Mouse (Mus musculus) gastrocnemius, adult 2 months (tissue): ENCODE results near the gene Plxnb2. TPM values are rescaled to one million over a fixed set of nuclear protein-coding genes. Genes with fewer than 3 reads are reported as not detected.

Experiments used
- DNase-seq: peaks from one replicate; pipeline ENCODE4 v3.0.0; 2022
- H3K27ac ChIP-seq: fragments of 200-600 bp; 2 replicates; pipeline ENCODE4 v1.8.1; 2022; ENCODE audit warnings: mild to moderate bottlenecking
- H3K4me3 ChIP-seq: fragments of 200-600 bp; 2 replicates; pipeline ENCODE4 v1.8.1; 2022; ENCODE audit warnings: mild to moderate bottlenecking, moderate library complexity
- CTCF ChIP-seq: fragments of 200-600 bp; IDR thresholded peaks from 2 replicates; pipeline ENCODE4 v1.8.1; 2022; ENCODE audit warnings: antibody characterized with exemption, mild to moderate bottlenecking, moderate library complexity
- intact Hi-C: fragments of 180-260 bp; cut with DNase I; formaldehyde crosslinking; loops from one replicate; pipeline ENCODE4 v1.15.1; 2025
- microRNA-seq: library from miRNA; unstranded; fragments of <30 nt; microRNA quantifications from one replicate; pipeline ENCODE4 v1.2.0, GENCODE M21; 2021
- total RNA-seq, 2 experiments: library from RNA; stranded (reverse); gene quantifications; 2 replicates each; pipeline ENCODE4 v1.2.3; 2021

Plxnb2 gene
- total RNA-seq, 2 experiments from 2014 or later = 8.3 to 8.7 TPM

- no peak for DNase-seq
- Histone ChIP-seq H3K27ac (no peak overlapping the region), H3K4me3 (no peak overlapping the region)
- TF ChIP-seq CTCF = no peak
- intact Hi-C loops = no loop called here
Measured at GRCm38 (mm10) chr15:89130245-89130644, 50.3 kb downstream of the Plxnb2 start.

GRCm38 (mm10) chr15:89128382-89129350 is 51.9 kb downstream of the Plxnb2 start, which contains the start of gene Hdac10:
Gene Hdac10, minus strand, starts transcription at chr15:89128700.
- DNase-seq = peak; percentile 89
- peak within 1 kb of the TSS; percentile 91 for H3K4me3 ChIP-seq
- peak; percentile 91 for TF ChIP-seq CTCF
- intact Hi-C loops = loop anchor here (5.0 kb wide), 1 partner anchor 84 kb away; the partner anchor contains the start of gene Ppp6r2
- peak within 1 kb of the TSS; percentile 96 for H3K27ac ChIP-seq

- TF ChIP-seq CTCF = no peak
- intact Hi-C loops = loop anchor here (5.0 kb wide), 1 partner anchor 85 kb away; the partner anchor contains the start of gene Ppp6r2
- Histone ChIP-seq H3K4me3 (peak overlapping the region; percentile 91), H3K27ac (peak overlapping the region; percentile 96)
- DNase-seq = peak; percentile 32
Measured at GRCm38 (mm10) chr15:89127364-89127940, 53.1 kb downstream of the Plxnb2 start.

GRCm38 (mm10) chr15:89126622-89127021 is 54.0 kb downstream of the Plxnb2 start:
- H3K27ac ChIP-seq = no peak overlapping the region
- intact Hi-C loops = loop anchor here (5.0 kb wide), 1 partner anchor 86 kb away; the partner anchor contains the start of gene Ppp6r2
- H3K4me3 ChIP-seq = no peak overlapping the region
- TF ChIP-seq CTCF = no peak
- peak; percentile 14 for DNase-seq

- intact Hi-C loops = loop anchor here (5.0 kb wide), 1 partner anchor 87 kb away; the partner anchor contains the start of gene Ppp6r2
- no peak overlapping the region for H3K27ac ChIP-seq
- DNase-seq = peak; percentile 15
- H3K4me3 ChIP-seq = no peak overlapping the region
- no peak for TF ChIP-seq CTCF
Measured at GRCm38 (mm10) chr15:89125351-89125750, 55.2 kb downstream of the Plxnb2 start.

- Histone ChIP-seq H3K4me3 (no peak overlapping the region), H3K27ac (no peak overlapping the region)
- no peak for TF ChIP-seq CTCF
- DNase-seq = peak; percentile 12
- intact Hi-C loops = no loop called here
Measured at GRCm38 (mm10) chr15:89124312-89124711, 56.3 kb downstream of the Plxnb2 start.

GRCm38 (mm10) chr15:89123595-89123994 is 57.0 kb downstream of the Plxnb2 start:
- intact Hi-C loops = no loop called here
- peak overlapping the region; percentile 99 for H3K4me3 ChIP-seq
- peak overlapping the region; percentile 94 for H3K27ac ChIP-seq
- peak; percentile 25 for DNase-seq
- no peak; the same call in 1 of the 2 replicates for TF ChIP-seq CTCF

- Histone ChIP-seq H3K27ac (peak within 1 kb of the TSS; percentile 94), H3K4me3 (peak within 1 kb of the TSS; percentile 99)
- intact Hi-C loops = no loop called here
- peak; percentile 96 for DNase-seq
- TF ChIP-seq CTCF = no peak
Measured at GRCm38 (mm10) chr15:89122649-89123366, 57.8 kb downstream of the Plxnb2 start, which contains the start of gene Tubgcp6. Gene Tubgcp6, minus strand, starts transcription at chr15:89123112.

- Histone ChIP-seq H3K27ac (no peak overlapping the region), H3K4me3 (no peak overlapping the region)
- DNase-seq = no peak
- TF ChIP-seq CTCF = peak; percentile 50
- intact Hi-C loops = no loop called here
Measured at GRCm38 (mm10) chr15:89118007-89118406, 62.6 kb downstream of the Plxnb2 start.

- H3K4me3 ChIP-seq = no peak overlapping the region
- intact Hi-C loops = no loop called here
- no peak for TF ChIP-seq CTCF
- H3K27ac ChIP-seq = no peak overlapping the region
- DNase-seq = no peak
Measured at GRCm38 (mm10) chr15:89110147-89110546, 70.4 kb downstream of the Plxnb2 start.

GRCm38 (mm10) chr15:89106976-89107375 is 73.6 kb downstream of the Plxnb2 start:
- TF ChIP-seq CTCF = no peak
- intact Hi-C loops = no loop called here
- DNase-seq = peak; percentile 13

GRCm38 (mm10) chr15:89106073-89106472 is 74.5 kb downstream of the Plxnb2 start:
- no peak for DNase-seq
- intact Hi-C loops = no loop called here
- Histone ChIP-seq H3K4me3 (no peak overlapping the region), H3K27ac (no peak overlapping the region)
- no peak for TF ChIP-seq CTCF

More at GRCm38 (mm10) chr15:89106976-89107375, 73.6 kb downstream of the Plxnb2 start:
- Histone ChIP-seq H3K4me3 (no peak overlapping the region), H3K27ac (no peak overlapping the region)

Small RNA genes lying within 50 kb of the gene (microRNA-seq; reads per million reads assigned to microRNA genes)
- gene Mir6958 (not detected), gene Mir7118 (not detected)

Other genes starting within 250 kb of the Plxnb2 start
- not detected for gene Ttll8, start 226.4 kb downstream of the Plxnb2 start, total RNA-seq
- gene Mlc1, start 201.8 kb downstream of the Plxnb2 start, total RNA-seq = not detected
- gene Mov10l1, start 197.9 kb downstream of the Plxnb2 start, total RNA-seq = not detected
- gene Panx2, start 121.1 kb downstream of the Plxnb2 start, total RNA-seq = not detected
- gene Trabd, start 105.7 kb downstream of the Plxnb2 start, total RNA-seq = 10 to 100 TPM; 28.5 to 33.6 TPM
- gene Selenoo, start 91.7 kb downstream of the Plxnb2 start, total RNA-seq = 10 to 100 TPM; 13.8 to 15.6 TPM
- gene Tubgcp6, start 57.7 kb downstream of the Plxnb2 start, total RNA-seq = 1 to 10 TPM; 6.8 to 8.4 TPM
- 1 to 10 TPM; 5.9 to 6.4 TPM for gene Hdac10, start 52.1 kb downstream of the Plxnb2 start, total RNA-seq
- gene Mapk12, start 40.1 kb downstream of the Plxnb2 start, total RNA-seq = 100 to 1,000 TPM; 128 TPM
- gene Mapk11, start 31.2 kb downstream of the Plxnb2 start, total RNA-seq = 1 to 10 TPM; 1.0 to 1.1 TPM
- gene Dennd6b, start 15.7 kb upstream of the Plxnb2 start, total RNA-seq = 10 to 100 TPM in 1 of 2 experiments, 1 to 10 TPM in 1; 8.9 to 10.9 TPM
- 10 to 100 TPM; 90.7 to 94.1 TPM for gene Ppp6r2, start 30.8 kb upstream of the Plxnb2 start, total RNA-seq
- gene Sbf1, start 134.5 kb upstream of the Plxnb2 start, total RNA-seq = 10 to 100 TPM; 55.1 to 70.5 TPM
- gene Adm2, start 141.9 kb upstream of the Plxnb2 start, total RNA-seq = not detected
- gene Miox, start 153.6 kb upstream of the Plxnb2 start, total RNA-seq = not detected
- gene Lmf2, start 174.9 kb upstream of the Plxnb2 start, total RNA-seq = 10 to 100 TPM; 12.7 to 16.1 TPM
- 10 to 100 TPM; 40.9 to 41.4 TPM for gene Ncaph2, start 174.9 kb upstream of the Plxnb2 start, total RNA-seq
- 10 to 100 TPM; 13.0 to 16.0 TPM for gene Sco2, start 193.1 kb upstream of the Plxnb2 start, total RNA-seq
- under 1 TPM; 0.25 to 0.64 TPM for gene Tymp, start 196.3 kb upstream of the Plxnb2 start, total RNA-seq
- under 1 TPM; 0.38 to 0.53 TPM for gene Odf3b, start 198.5 kb upstream of the Plxnb2 start, total RNA-seq
- gene Klhdc7b, start 204.1 kb upstream of the Plxnb2 start, total RNA-seq = not detected
- not detected for gene Syce3, start 229.7 kb upstream of the Plxnb2 start, total RNA-seq
- gene Cpt1b, start 245.1 kb upstream of the Plxnb2 start, total RNA-seq = 100 to 1,000 TPM; 257 to 362 TPM
- gene C730034F03Rik, start 248.8 kb upstream of the Plxnb2 start, total RNA-seq = under 1 TPM; 0.56 to 0.64 TPM
- gene Gm44502, start 248.9 kb upstream of the Plxnb2 start, total RNA-seq = 1 to 10 TPM in 1 of 2 experiments, under 1 TPM in 1; 0.87 to 2.0 TPM
- 10 to 100 TPM; 21.4 to 23.3 TPM for gene Chkb, start 249.1 kb upstream of the Plxnb2 start, total RNA-seq